Mouse (Mus musculus): ENCODE results near the gene Usp2.

Usp2 gene

GRCm38 (mm10) chr9:44066785-44067225 lies at the start of gene Usp2:
Gene Usp2, plus strand, starts transcription at chr9:44067021.
- peak; percentile 100 for DNase-seq

- no peak for DNase-seq
These were observed 49.0 kb upstream of the Usp2 start for GRCm38 (mm10) chr9:44017846-44018245.

GRCm38 (mm10) chr9:44020001-44020400 lies 46.8 kb upstream of the Usp2 start:
- DNase-seq, result no peak

- DNase-seq, result no peak
These were observed 44.5 kb upstream of the Usp2 start for GRCm38 (mm10) chr9:44022100-44022847.

GRCm38 (mm10) chr9:44024096-44024495 lies 42.7 kb upstream of the Usp2 start:
- DNase-seq, result no peak

- DNase-seq, result no peak
These were observed 37.1 kb upstream of the Usp2 start for GRCm38 (mm10) chr9:44029580-44030236.

- DNase-seq, result no peak
These were observed 36.2 kb upstream of the Usp2 start for GRCm38 (mm10) chr9:44030646-44031045.

- no peak for DNase-seq
These were observed 35.7 kb upstream of the Usp2 start for GRCm38 (mm10) chr9:44031079-44031478.

GRCm38 (mm10) chr9:44031946-44032345 lies 34.9 kb upstream of the Usp2 start:
- DNase-seq, result no peak

GRCm38 (mm10) chr9:44033317-44033716 lies 33.5 kb upstream of the Usp2 start:
- no peak for DNase-seq

- DNase-seq, result no peak
These were observed 32.7 kb upstream of the Usp2 start for GRCm38 (mm10) chr9:44033957-44034727.

GRCm38 (mm10) chr9:44037106-44037505 lies 29.7 kb upstream of the Usp2 start:
- DNase-seq, result no peak

- no peak for DNase-seq
These were observed 25.1 kb upstream of the Usp2 start for GRCm38 (mm10) chr9:44041511-44042395.

- no peak for DNase-seq
These were observed 24.5 kb upstream of the Usp2 start for GRCm38 (mm10) chr9:44042396-44042680.

- DNase-seq, result peak; percentile 58 to 62
These were observed 23.7 kb upstream of the Usp2 start, which contains the start of gene Thy1 for GRCm38 (mm10) chr9:44042836-44043707. Gene Thy1, plus strand, starts transcription at chr9:44043384.

GRCm38 (mm10) chr9:44043708-44044425 lies 23.0 kb upstream of the Usp2 start:
- DNase-seq, result peak in 1 of 2 experiments; percentile 38

- DNase-seq, result peak; percentile 48 to 57
These were observed 22.2 kb upstream of the Usp2 start for GRCm38 (mm10) chr9:44044426-44045157.

GRCm38 (mm10) chr9:44045158-44045883 lies 21.5 kb upstream of the Usp2 start:
- DNase-seq, result no peak

- no peak for DNase-seq
These were observed 20.9 kb upstream of the Usp2 start for GRCm38 (mm10) chr9:44045884-44046272.
